Mouse (Mus musculus) left cerebral cortex, adult 8-10 months (tissue): ENCODE data around the gene Smg6. TPM values are rescaled to one million over a fixed set of nuclear protein-coding genes. Genes with fewer than 3 reads are reported as not detected.

ENCODE experiments used
- DNase-seq, 2 experiments: peaks; one replicate each; pipeline ENCODE4 v3.0.0; 2022; ENCODE audit warnings: low spot score in 2 of 2
- total RNA-seq, 4 experiments: library from RNA; stranded (reverse); gene quantifications; 2 replicates each; pipeline ENCODE4 v1.2.4; 2022

Gene Smg6
- total RNA-seq, 4 experiments from 2014 or later, result 30.7 to 33.6 (median 31.9) TPM

GRCm38 (mm10) chr11:74927236-74927725 is 1.7 kb downstream of the Smg6 start:
- DNase-seq, result no peak

- DNase-seq, result no peak
Measured at GRCm38 (mm10) chr11:74929111-74929510, 3.5 kb downstream of the Smg6 start.

GRCm38 (mm10) chr11:74930391-74930790 is 4.8 kb downstream of the Smg6 start:
- DNase-seq, result no peak

- no peak for DNase-seq
Measured at GRCm38 (mm10) chr11:74946348-74946747, 20.7 kb downstream of the Smg6 start.

GRCm38 (mm10) chr11:74954901-74955300 is 29.3 kb downstream of the Smg6 start:
- DNase-seq, result no peak

- DNase-seq, result no peak
Measured at GRCm38 (mm10) chr11:74956006-74956405, 30.4 kb downstream of the Smg6 start.

DNA sequence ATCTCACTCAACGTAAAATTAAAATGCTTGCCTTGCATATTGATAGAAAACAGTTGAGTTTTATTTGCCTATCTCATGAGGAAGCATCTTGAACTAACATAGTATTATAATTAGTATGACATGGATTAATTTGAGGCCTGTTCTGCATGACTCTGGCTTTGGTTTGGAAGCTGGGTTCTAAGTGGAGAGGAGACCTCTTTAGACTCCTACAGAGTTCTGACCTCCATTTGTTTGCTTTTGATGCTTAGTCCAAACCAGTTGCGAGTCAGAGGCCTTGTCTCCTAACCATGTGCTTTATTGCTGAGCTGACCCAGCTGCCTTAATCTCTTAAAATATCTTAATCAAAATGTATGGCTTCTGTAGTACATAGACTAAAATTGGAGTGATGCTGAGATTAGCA is 32.0 kb downstream of the Smg6 start:
- no peak for DNase-seq

GRCm38 (mm10) chr11:74959501-74959900 is 33.9 kb downstream of the Smg6 start:
- no peak for DNase-seq

DNA sequence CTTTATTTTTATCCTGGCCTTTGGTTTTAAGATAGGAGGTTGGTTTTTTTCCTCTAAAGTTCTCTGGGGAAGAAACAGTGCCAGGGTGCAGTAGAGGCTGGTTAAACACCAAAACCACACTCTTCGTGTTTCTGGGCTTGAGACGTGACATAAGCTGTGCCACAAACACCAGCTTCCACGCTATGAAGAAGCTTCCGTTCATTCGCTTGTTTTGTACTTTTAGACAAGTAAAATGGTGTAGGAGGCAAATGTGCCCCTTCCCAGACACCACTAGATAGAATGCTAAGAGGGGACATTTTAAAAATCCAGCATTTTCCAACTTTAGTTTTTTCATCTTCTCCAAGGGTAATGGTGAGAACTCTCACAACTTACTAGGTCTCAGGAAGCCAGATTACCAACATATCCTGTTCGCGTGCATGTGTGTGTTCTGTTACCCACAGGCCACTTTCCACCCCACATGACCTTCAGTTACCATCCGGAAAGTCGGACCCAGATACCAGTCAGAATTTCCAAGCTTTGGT is 34.5 kb downstream of the Smg6 start:
- no peak for DNase-seq

GRCm38 (mm10) chr11:74961953-74962352 is 36.3 kb downstream of the Smg6 start:
- DNase-seq, result no peak

GRCm38 (mm10) chr11:74962846-74963407 is 37.3 kb downstream of the Smg6 start:
- no peak for DNase-seq

DNA sequence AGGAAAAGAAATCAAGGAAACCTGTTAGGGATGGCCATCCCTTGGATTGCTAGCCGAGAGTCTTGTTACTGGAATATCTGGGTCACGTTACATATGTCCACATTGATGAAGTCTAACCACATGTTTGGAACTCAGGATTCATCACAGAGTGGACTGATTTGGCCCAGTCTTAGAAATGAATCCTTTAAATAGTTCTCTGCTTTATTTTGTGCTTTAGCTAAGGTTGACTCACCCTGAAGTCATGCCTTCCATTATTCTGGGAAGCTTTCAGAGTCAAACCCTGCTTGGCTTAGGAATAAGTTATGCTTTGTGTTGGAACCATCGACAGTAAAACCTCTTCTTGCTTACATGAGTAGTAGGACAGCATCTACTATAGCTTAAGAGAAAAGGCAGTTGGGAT is 39.9 kb downstream of the Smg6 start:
- no peak for DNase-seq

DNA sequence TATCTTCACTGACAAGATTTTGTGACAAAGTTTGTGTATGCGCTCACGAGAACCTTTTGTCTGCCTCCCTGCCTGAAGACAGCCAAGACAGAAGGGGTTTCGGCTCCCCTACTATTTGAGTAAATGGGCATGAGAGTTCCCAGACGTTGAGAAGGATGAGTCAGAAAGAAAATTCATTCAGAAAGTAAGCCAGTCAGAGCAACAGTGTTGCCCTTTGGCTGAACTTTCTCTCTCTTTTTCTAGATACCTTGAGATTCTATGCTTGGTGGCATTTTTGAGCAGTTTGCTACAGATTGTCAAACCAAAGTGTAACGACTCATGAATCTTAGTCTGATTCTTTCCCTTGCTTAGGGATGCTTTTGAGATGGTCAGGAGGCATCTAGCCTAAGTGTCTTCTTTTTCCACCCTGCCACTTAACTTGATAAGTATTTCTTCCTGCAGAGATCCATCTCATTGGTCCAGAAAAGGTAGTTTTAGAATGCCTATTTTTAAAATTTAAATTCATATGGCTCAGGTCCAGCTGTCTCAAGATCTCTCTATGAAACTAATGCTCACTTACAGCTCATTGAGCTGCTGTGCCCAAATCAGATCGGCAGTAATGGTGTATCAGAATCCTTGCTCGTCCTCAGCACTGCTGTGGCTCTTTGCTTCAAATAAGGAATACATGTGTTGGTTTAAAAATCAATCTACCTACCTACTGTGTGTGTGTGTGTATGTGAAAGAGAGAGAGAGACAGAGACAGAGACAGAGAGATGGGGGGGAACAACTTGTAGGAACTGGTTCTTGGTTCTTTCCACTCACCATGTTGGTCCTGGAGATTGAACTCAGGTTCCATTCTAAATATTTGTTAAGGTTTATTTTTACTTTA is 47.9 kb downstream of the Smg6 start:
- no peak for DNase-seq

DNA sequence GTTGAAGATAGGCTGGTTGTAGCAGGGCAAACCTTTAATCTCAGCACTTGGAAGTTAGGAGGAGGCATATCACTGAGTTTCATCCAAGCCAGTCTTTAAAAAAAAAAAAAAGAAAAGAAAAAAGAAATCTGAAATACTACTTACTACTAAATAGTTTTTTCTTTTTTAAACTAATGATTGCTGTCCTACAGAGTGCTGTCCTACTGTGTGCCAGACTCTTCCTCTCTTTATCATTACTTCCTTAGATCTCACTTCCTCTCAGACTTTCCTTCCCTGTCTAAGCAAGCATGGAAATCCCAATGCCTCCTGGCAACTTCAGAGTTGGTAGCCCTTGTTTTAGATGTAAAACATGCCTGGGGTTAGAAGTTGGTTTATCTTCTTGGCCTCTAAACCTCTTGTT is 49.0 kb downstream of the Smg6 start:
- no peak for DNase-seq

DNA sequence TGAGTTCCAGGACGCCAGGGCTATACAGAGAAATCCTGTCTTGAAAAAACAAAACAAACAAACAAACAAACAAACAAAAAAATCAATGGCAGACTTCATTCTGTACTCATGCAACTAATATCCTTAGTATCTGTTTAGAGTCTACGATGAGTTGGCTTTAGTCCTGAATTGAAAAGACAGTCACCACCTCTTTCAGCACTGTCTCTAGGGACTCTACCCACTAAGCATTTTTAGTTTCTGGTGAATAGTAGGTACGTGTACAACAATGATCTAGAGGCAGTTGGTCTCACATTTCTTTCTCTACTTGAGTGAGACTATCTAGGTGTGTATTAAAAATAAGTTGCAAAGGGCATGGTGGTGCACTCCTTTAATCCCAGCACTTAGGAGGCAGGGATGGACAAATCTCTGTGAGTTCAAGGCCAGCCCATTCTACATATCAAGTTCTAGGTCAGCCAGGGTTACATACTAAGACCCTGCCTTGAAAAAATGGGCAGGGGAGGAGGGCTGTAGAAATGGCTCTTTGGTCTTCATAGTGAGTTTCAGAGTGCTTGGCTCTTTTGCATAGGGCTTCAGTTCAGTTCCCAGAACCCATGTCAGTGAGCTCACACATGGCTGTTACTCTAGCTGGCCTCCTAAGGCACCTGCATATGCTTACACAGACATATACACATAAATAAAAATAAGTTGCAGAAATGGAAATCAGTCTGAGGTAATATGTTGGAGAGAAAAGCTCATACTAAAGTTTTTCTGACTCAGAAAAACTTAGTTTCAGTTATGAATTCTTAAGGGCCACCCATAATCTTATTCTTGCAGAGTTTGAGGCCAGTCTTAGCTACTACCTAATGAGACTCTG is 51.4 kb downstream of the Smg6 start:
- no peak for DNase-seq

- DNase-seq, result peak; percentile 39 to 67
Measured at GRCm38 (mm10) chr11:74981464-74981863, 55.8 kb downstream of the Smg6 start.

DNA sequence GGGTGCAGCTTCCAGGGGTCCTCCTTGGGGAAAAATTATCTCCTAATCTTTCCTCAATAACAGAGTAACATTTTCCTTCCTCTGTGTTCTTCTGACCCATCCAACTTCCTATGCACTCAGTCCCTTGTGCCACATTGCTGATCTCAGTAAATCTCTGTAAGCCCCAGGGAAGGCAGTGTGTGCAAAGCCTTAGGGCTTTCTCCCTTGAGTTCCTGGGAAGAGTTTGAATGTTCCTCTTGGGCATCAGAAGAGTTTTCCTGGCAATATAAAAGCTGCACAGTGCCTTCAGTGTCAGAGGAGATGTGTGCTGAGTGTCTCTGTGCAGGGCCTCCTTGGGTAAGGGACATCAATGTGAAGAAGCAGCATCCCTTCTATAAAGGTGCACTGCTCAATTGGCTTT is 56.6 kb downstream of the Smg6 start:
- DNase-seq, result no peak

GRCm38 (mm10) chr11:74988162-74988561 is 62.5 kb downstream of the Smg6 start:
- no peak for DNase-seq

- DNase-seq, result no peak
Measured at GRCm38 (mm10) chr11:74989047-74989446, 63.4 kb downstream of the Smg6 start.

DNA sequence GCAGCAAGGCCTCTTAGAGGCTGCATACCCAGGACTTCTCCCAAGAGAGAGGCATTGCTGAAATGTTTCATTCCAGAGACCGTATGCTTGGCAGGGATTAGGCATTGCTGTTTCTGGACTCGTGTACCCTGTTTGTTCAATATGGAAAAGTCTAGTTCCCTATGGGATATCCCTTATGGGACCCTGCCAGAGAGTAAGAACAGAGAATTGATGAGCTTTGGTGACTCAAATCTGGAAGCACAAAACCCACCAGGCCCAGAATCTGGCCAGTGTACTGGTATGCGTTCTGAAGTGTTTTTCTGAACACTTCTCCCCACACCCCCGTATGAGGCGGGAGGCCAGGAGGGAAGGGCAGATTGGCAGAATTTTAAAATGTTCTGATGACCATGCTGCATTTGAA is 64.9 kb downstream of the Smg6 start:
- no peak for DNase-seq

DNA sequence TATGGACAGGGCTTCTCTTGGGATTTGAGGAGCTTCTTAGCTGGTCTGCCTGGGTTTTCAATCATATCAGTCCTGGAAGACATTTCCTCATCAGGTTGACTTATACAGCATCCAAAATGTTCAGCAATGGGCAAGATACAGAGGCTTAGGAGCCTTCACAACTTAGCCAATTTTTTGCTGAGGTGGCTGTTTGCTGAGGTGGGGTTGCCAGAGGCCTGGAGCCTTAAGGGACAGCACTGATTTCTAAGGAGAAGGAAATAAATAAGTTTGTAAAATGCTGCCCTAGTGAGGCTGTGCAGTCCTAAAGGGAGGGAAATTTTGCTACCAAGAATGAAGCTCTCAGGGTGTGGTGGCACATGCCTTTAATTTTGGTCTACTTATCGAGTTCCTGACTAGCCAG is 65.7 kb downstream of the Smg6 start:
- no peak for DNase-seq
